Mouse (Mus musculus): Measurements from ENCODE around the gene Aqp5. TPM values are rescaled to one million over a fixed set of nuclear protein-coding genes. Genes with fewer than 3 reads are reported as not detected.

Gene Aqp5
- polyA plus RNA-seq, 1 experiment from 2014 or later: 0.15 TPM

DNA sequence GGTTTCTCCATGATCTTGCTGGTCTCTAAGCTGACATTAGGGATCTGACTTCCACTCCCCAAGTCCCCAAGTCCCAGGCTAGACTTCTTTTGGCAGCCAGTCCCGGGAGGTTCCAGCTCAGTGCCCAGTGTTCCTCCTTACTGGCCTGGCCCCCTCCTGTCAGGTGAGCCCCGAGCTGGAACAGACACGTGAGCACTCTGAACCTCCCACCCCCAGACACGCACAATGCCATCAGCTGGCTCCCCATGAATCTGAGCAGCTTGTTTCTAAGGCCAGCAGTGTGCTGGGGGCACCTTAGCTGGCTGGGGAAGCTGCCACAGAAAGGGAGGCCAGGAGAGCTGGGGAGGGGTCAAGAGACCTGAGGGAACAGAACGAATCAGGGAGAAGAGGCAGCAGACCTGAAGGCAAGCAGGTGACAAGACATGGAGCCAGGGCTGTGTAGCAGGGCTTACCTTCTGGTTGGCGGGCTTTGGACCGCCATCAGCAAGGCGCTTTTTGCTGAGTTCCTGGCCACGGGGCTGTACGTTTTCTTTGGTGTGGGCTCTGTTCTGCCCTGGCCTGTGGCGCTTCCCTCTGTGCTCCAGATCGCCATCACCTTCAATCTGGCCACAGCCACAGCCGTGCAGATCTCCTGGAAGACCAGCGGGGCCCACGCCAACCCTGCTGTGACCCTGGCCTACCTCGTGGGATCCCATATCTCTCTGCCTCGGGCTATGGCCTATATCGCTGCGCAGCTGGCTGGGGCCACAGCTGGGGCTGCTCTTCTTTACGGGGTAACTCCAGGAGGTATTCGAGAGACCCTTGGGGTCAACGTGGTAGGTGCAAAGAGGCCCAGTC lies 10.6 kb downstream of the Aqp5 start, which contains the start of gene Aqp6:
TSS of gene Aqp6 (plus strand) at position 415 of the 837 bp plus-strand sequence.
- DNase-seq (ENCODE audit: low spot score) (no peak), ATAC-seq (no peak)
- 56% methylated on average over 22 of the region's 22 CpGs for WGBS
- Histone ChIP-seq H3K9me3 (replicated peaks; ENCODE audit: control insufficient read depth, low read length) (no peaks in the 10 kb centered on the region), H3K27ac (ENCODE audit: low read depth, low read length) (no peak within 1 kb of the TSS), H3K4me3 (ENCODE audit: low read depth, low read length) (no peak within 1 kb of the TSS), H3K9ac (ENCODE audit: low read length) (no peak within 1 kb of the TSS), H3K27me3 (replicated peaks; ENCODE audit: control insufficient read depth, insufficient read depth, low read length) (no peaks in the 10 kb centered on the region), H3K4me1 (ENCODE audit: control insufficient read depth, insufficient read depth, low read length) (peaks cover 7% of the 10 kb centered on the region; the same call in 1 of the 2 replicates), H3K4me2 (ENCODE audit: low read length) (no peak within 1 kb of the TSS), H3K36me3 (ENCODE audit: control insufficient read depth, insufficient read depth, low read length) (no peaks in the 10 kb centered on the region)

DNA sequence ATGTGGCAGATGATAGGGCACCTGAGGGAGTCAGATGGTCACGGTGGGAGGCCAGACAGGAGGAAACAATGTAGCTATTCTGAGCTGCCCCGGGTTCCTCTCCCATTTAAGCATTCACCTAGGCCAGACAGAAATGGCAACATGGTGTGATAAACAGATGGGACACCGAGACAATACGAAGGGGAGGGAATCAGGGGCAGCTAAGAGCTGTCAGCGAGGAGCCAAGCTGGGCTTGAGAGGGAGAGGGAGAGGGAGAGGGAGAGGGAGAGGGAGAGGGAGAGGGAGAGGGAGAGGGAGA lies 11.2 kb downstream of the Aqp5 start:
- Histone ChIP-seq H3K9ac (ENCODE audit: low read length) (no peak overlapping the region), H3K27me3 (replicated peaks; ENCODE audit: control insufficient read depth, insufficient read depth, low read length) (no peaks in the 10 kb centered on the region), H3K4me3 (ENCODE audit: low read depth, low read length) (no peak overlapping the region), H3K9me3 (replicated peaks; ENCODE audit: control insufficient read depth, low read length) (no peaks in the 10 kb centered on the region), H3K27ac (ENCODE audit: low read depth, low read length) (no peak overlapping the region), H3K4me2 (ENCODE audit: low read length) (no peak overlapping the region), H3K4me1 (ENCODE audit: control insufficient read depth, insufficient read depth, low read length) (peaks cover 8% of the 10 kb centered on the region; the same call in 1 of the 2 replicates), H3K36me3 (ENCODE audit: control insufficient read depth, insufficient read depth, low read length) (no peaks in the 10 kb centered on the region)
- WGBS: 29% methylated on average over 4 of the region's 5 CpGs
- DNase-seq (ENCODE audit: low spot score): no peak
- ATAC-seq: no peak; the same call in 1 of the 2 replicates

DNA sequence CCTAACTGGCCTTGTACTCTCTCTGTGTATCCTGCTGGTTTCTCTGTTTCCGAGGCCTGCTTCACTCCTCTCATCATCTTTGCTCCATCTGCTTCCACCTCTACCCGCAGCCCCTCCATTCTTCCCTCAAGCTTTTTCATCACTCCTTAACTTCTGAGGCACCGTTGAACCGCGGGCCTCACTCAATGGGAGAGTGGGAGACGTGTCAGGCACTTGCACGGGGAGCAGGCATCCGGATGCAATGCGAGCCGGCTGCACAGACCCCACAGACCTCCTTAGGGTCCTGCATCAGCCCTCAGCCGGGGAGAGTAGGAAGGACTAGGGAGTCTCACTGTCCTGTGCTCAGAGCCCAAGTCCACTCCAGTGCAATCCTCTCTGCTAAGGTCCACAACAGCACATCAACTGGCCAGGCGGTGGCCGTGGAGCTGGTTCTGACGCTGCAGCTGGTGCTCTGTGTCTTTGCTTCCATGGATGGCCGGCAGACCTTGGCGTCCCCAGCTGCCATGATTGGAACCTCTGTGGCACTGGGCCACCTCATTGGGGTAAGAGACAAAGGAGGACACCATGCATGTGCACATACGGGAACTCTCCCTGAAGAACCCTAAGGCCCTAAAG lies 11.7 kb downstream of the Aqp5 start:
- H3K4me3 ChIP-seq (ENCODE audit: low read depth, low read length): no peak overlapping the region
- no peak overlapping the region for H3K4me2 ChIP-seq (ENCODE audit: low read length)
- no peak overlapping the region for H3K27ac ChIP-seq (ENCODE audit: low read depth, low read length)
- no peaks in the 10 kb centered on the region for H3K27me3 ChIP-seq (replicated peaks; ENCODE audit: control insufficient read depth, insufficient read depth, low read length)
- no peak overlapping the region for H3K9ac ChIP-seq (ENCODE audit: low read length)
- 69% methylated on average over 17 of the region's 17 CpGs for WGBS
- DNase-seq (ENCODE audit: low spot score) (no peak), ATAC-seq (no peak)
- H3K4me1 ChIP-seq (ENCODE audit: control insufficient read depth, insufficient read depth, low read length): peaks cover 13% of the 10 kb centered on the region
- H3K36me3 ChIP-seq (ENCODE audit: control insufficient read depth, insufficient read depth, low read length): no peaks in the 10 kb centered on the region
- H3K9me3 ChIP-seq (replicated peaks; ENCODE audit: control insufficient read depth, low read length): no peaks in the 10 kb centered on the region

DNA sequence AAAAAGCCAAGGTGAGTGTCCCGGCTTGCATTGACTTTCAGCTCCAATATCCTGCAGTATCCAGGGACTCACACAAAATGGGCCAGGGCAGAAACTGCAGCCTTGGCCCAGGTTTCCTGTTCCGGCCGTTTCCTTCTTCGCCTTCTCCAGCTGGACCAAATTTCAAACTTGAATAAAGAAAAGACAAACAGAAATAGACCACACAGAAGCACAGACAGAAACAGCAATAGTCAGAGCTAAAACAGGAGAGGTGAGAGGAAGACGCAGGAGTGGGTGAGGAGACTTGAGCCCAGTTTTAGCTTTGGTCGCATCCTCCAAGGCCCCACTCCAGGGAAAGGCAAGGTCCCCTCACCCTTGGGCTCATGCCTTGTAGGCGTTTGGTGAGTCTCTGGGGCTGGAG lies 12.6 kb downstream of the Aqp5 start:
- ATAC-seq (no peak), DNase-seq (ENCODE audit: low spot score) (no peak)
- WGBS: 87% methylated on average over 7 of the region's 7 CpGs
- Histone ChIP-seq H3K4me1 (ENCODE audit: control insufficient read depth, insufficient read depth, low read length) (peaks cover 20% of the 10 kb centered on the region), H3K4me2 (ENCODE audit: low read length) (no peak overlapping the region), H3K27me3 (replicated peaks; ENCODE audit: control insufficient read depth, insufficient read depth, low read length) (no peaks in the 10 kb centered on the region), H3K9me3 (replicated peaks; ENCODE audit: control insufficient read depth, low read length) (no peaks in the 10 kb centered on the region), H3K27ac (ENCODE audit: low read depth, low read length) (no peak overlapping the region), H3K9ac (ENCODE audit: low read length) (no peak overlapping the region), H3K36me3 (ENCODE audit: control insufficient read depth, insufficient read depth, low read length) (no peaks in the 10 kb centered on the region), H3K4me3 (ENCODE audit: low read depth, low read length) (no peak overlapping the region)

DNA sequence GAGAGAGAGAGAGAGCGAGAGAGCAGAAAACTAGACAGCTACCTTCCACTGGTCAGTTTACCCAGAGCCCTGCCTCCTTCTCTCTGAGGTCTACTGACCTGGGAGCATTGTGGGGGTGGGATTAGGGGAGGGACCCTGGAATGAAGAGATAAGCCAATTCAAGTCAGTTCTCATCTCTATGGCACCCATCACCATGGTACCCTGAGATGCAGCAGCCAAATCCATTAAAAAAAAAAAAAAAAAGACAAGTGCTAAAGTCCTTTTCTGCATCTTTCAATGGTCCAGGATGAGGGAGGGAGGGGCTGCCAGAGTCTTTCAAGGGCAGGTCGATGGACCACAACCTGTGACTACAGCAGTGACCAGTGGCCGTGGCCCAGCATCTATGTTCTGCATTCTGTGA lies 15.0 kb downstream of the Aqp5 start:
- ATAC-seq (no peak), DNase-seq (ENCODE audit: low spot score) (no peak)
- no peaks in the 10 kb centered on the region for H3K27me3 ChIP-seq (replicated peaks; ENCODE audit: control insufficient read depth, insufficient read depth, low read length)
- H3K9ac ChIP-seq (ENCODE audit: low read length): no peak overlapping the region
- no peaks in the 10 kb centered on the region for H3K9me3 ChIP-seq (replicated peaks; ENCODE audit: control insufficient read depth, low read length)
- H3K27ac ChIP-seq (ENCODE audit: low read depth, low read length): no peak overlapping the region
- 68% methylated on average over 3 of the region's 3 CpGs for WGBS
- no peaks in the 10 kb centered on the region for H3K36me3 ChIP-seq (ENCODE audit: control insufficient read depth, insufficient read depth, low read length)
- H3K4me1 ChIP-seq (ENCODE audit: control insufficient read depth, insufficient read depth, low read length): peaks cover 20% of the 10 kb centered on the region
- H3K4me3 ChIP-seq (ENCODE audit: low read depth, low read length): no peak overlapping the region
- H3K4me2 ChIP-seq (ENCODE audit: low read length): no peak overlapping the region

DNA sequence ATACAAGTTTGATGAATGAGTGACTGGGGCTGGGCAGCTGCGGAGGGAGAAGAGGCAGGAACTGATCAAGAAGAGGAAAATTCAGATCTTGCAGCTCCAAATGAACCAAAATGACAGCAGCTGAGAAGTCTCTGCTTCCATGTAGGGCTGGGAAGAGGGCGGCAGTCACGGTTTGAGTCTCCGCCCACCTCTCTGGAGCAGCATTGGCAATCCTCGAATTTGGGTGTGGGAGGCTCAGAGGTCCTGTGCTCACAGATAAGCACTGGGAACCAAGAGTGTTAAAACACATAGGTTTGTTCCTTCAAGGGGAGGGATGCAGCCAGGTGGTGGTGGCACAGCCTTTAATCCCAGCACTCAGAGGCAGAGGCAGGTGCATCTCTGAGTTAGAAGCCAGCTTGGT lies 15.9 kb downstream of the Aqp5 start:
- Histone ChIP-seq H3K4me1 (ENCODE audit: control insufficient read depth, insufficient read depth, low read length) (peaks cover 19% of the 10 kb centered on the region), H3K9me3 (replicated peaks; ENCODE audit: control insufficient read depth, low read length) (no peaks in the 10 kb centered on the region), H3K4me3 (ENCODE audit: low read depth, low read length) (no peak overlapping the region), H3K4me2 (ENCODE audit: low read length) (no peak overlapping the region), H3K27me3 (replicated peaks; ENCODE audit: control insufficient read depth, insufficient read depth, low read length) (no peaks in the 10 kb centered on the region), H3K27ac (ENCODE audit: low read depth, low read length) (no peak overlapping the region), H3K36me3 (ENCODE audit: control insufficient read depth, insufficient read depth, low read length) (no peaks in the 10 kb centered on the region), H3K9ac (ENCODE audit: low read length) (no peak overlapping the region)
- WGBS: 37% methylated on average over 5 of the region's 5 CpGs
- no peak for DNase-seq (ENCODE audit: low spot score)
- ATAC-seq: no peak

DNA sequence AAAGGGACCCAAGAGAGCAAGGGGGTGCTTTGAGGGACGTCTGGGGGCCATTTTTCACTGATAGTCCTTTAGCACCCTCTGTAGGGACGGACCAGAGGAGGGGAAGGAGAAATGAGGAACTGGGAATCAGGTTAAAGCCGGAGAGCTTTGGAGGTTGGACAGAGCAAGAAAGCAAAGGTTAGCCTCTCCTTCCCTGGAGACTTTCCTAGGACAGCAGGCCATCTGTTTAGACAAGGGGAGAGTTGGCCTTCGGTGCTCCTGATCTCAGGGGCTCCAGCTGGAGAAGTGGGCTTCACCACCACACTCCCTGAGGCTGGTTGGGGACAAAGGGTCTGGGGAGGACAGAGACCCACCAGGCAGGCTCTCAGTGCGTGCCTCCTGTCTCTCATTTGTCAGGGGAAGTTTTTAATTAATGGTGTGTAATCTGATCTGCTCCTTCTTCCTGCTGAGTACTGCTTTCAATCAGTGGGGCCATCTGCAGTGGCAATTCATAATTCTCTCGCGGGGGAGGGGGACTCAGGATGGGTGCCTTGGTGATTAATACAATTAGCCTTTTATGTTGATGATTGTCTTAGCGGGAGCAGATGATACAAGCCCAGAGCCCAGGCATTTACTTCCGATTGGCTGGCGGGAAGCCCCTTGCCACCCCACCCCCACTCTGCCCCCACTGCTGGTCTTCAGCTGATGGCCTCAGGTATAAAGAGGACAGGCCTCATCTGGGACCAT lies 17.0 kb downstream of the Aqp5 start:
- Histone ChIP-seq H3K27me3 (replicated peaks; ENCODE audit: control insufficient read depth, insufficient read depth, low read length) (no peaks in the 10 kb centered on the region), H3K9me3 (replicated peaks; ENCODE audit: control insufficient read depth, low read length) (no peaks in the 10 kb centered on the region; the same call in 1 of the 2 replicates), H3K4me2 (ENCODE audit: low read length) (no peak overlapping the region), H3K4me1 (ENCODE audit: control insufficient read depth, insufficient read depth, low read length) (peaks cover 19% of the 10 kb centered on the region), H3K36me3 (ENCODE audit: control insufficient read depth, insufficient read depth, low read length) (no peaks in the 10 kb centered on the region), H3K27ac (ENCODE audit: low read depth, low read length) (no peak overlapping the region; the same call in 1 of the 2 replicates), H3K4me3 (ENCODE audit: low read depth, low read length) (no peak overlapping the region), H3K9ac (ENCODE audit: low read length) (no peak overlapping the region)
- peak; percentile 69 for ATAC-seq
- WGBS: 11% methylated on average over 10 of the region's 10 CpGs
- DNase-seq (ENCODE audit: low spot score): peak; percentile 74

DNA sequence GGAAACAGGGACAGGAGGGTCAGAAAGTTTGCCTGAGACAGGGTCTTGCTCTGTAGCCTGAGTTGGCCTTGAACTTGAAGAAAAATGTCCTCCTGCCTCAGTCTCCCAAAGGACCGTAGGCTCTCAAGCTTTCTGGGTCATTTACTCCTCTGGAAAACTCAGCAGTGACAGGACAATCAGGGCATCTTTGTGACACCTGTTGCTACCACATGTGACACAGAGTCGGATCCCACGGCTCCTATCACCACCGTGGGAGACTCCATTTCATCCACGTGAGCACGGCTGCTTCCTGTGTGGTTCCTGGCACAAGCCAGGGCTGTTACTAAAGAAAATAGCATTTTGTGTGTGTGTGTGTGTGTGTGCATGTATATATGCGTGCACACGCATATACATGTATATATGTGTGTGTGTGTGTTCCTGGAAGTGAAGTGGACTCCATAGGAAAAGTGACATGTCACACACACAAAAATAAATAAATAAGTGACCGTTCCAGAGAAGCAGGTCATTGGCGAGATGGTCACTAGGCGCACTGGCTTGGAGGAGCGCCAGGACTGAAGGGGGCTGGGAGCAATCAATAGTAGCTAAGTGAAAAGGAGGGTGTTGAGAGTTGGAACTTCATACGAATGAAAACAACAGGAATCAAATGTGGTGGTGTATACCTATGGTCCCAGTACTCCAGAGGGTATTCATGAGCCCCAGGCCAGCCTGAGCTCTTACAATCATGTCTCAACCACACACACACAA lies 18.0 kb downstream of the Aqp5 start:
- H3K36me3 ChIP-seq (ENCODE audit: control insufficient read depth, insufficient read depth, low read length): no peaks in the 10 kb centered on the region
- DNase-seq (ENCODE audit: low spot score) (no peak), ATAC-seq (no peak)
- H3K27ac ChIP-seq (ENCODE audit: low read depth, low read length): no peak overlapping the region
- H3K9ac ChIP-seq (ENCODE audit: low read length): no peak overlapping the region
- no peak overlapping the region for H3K4me2 ChIP-seq (ENCODE audit: low read length)
- WGBS: 81% methylated on average over 13 of the region's 13 CpGs
- H3K4me3 ChIP-seq (ENCODE audit: low read depth, low read length): no peak overlapping the region
- H3K4me1 ChIP-seq (ENCODE audit: control insufficient read depth, insufficient read depth, low read length): peaks cover 19% of the 10 kb centered on the region
- H3K9me3 ChIP-seq (replicated peaks; ENCODE audit: control insufficient read depth, low read length): no peaks in the 10 kb centered on the region; the same call in 1 of the 2 replicates
- H3K27me3 ChIP-seq (replicated peaks; ENCODE audit: control insufficient read depth, insufficient read depth, low read length): 0 out of 2 replicates have a peak, but pooled peaks cover under 1% of the 10 kb centered on the region
